Mouse (Mus musculus): Measurements from ENCODE around the gene Lrch2. TPM values are rescaled to one million over a fixed set of nuclear protein-coding genes. Genes with fewer than 3 reads are reported as not detected.

Gene Lrch2
- total RNA-seq (2023) = not detected in 4 replicates

DNA sequence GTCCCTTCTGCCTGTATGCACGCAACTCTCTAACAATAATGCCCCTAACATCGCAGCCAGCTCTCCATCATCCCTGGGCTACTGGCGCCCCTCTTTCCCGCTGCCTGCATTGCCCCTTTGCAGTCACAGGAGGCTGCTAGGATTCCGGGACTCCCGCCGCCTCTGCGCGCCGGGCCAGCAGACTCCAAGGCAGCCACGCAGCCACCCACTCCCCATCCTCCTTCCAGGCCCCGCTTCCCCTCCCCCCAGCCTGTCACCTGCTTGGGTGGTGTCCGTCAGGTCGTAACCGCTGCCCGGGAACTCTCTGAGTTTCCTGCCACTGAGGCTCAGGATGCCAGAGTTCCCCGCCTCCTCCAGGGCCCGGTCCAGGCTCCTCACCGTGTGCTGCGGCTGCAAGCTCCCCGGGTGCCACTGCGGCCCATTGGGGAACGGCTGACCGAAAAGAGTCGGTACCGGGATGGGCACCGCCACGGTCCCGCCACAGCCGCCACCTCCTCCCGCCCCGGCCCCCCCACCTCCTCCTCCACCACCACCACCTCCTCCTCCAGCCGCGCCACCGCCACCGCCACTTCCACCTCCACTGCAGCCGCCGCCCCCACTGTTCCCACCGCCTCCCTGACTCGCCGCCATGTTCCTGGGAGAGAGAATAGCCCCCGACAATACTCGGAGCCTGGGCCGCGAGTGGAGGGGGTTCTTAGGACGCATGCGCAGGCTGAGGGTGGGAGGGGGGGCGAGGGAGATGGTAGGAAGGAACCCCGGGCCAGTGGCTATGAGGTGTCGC lies at the start of gene Lrch2:
Lrch2 (minus strand) TSS at position 661 of the 781 bp plus-strand sequence.

GRCm38 (mm10) chrX:147453610-147454009 lies 100.3 kb downstream of the Lrch2 start, which contains the start of gene Vmn1r239-ps:
Gene Vmn1r239-ps (minus strand): TSS chrX:147453710.

DNA sequence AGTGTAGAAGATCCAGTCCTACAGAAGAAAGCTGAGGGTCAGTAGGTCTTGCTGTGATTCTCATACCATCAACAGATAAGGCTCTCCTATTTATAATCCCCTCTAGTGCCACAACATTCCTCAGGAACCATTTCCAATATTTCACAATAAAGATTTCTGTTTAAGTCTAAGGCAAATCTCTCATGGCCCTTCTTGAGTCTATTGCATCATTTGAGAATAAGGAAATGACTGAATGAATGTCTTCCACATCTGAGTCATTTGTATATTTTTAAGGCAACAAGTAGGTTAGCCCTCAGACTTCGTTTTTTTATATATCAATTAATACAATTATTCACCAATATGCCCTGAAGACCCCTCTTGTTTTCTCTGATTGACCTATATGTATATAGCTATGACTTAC lies 124.8 kb downstream of the Lrch2 start, which contains the start of gene Il13ra2:
Il13ra2 (minus strand) TSS at position 64 of the 400 bp plus-strand sequence.

Other genes starting within 250 kb of the Lrch2 start
- gene Il13ra2, start 124.9 kb downstream of the Lrch2 start, total RNA-seq (2023) = not detected in 4 replicates
- not detected in 4 replicates for gene Vmn1r239-ps, start 100.4 kb downstream of the Lrch2 start, total RNA-seq (2023)
- gene Gm15128, start 211.9 kb upstream of the Lrch2 start, total RNA-seq (2023) = not detected in 4 replicates

Measured in B cell, adult 62 days (primary cell).